In genomic region chr10:108024227-108024626, GRCm38 (mm10) we compare ENCODE assay signal across 30 mouse cellular contexts.
A peak's percentile ranks its signal among the peaks of the same experiment; 100 is the strongest.
DNase-seq lines count a peak whose midpoint lies in the region; ATAC-seq and TF ChIP-seq lines count a peak whose summit lies in the region.
"Had no signal": no experiment of that assay in that cellular context is flagged by ENCODE, and none has a peak within 500 bp of the region (broad histone marks: within the 10 kb centered on the region; RNA-seq: fewer than 3 reads in every experiment).

No protein-coding gene starts in this region.

- no peaks in the 10 kb centered on the region for H3K79me2 ChIP-seq in heart, adult 2 months (replicated peaks; ENCODE audit: control insufficient read depth, insufficient read depth, low read length)

- DNase-seq in heart, adult 18-20 months, result no peak
- DNase-seq in heart, postnatal 25 days (ENCODE audit: low spot score), result no peak
- DNase-seq in heart, postnatal 4 days, result peak; percentile 7
- no peak for DNase-seq in heart, adult 2 months
- DNase-seq in MN1 (ENCODE audit: low spot score), result peak; percentile 51
- DNase-seq in left cerebral cortex, adult 8-10 months (ENCODE audit: low spot score in 2 of 2), result no peak
- DNase-seq: adrenal gland, adult 2 months; adrenal gland, postnatal 14 days; B cell, adult 2 months; cerebellum, adult 11 months; cerebellum, adult 8-10 months; cerebellum, postnatal 10 days; cerebellum, postnatal 36 days; embryo, embryonic 11 days; gastrocnemius, postnatal 25 days; kidney, adult 18-20 months; kidney, adult 9 months had no signal

- no peak overlapping the region for H3K4me3 ChIP-seq in heart, embryonic 11.5 days (ENCODE audit: low read depth, low read length)
- no peak overlapping the region for H3K4me3 ChIP-seq in heart, embryonic 14.5 days (ENCODE audit: control insufficient read depth in 1 of 2, insufficient read depth in 1 of 2, low read depth in 1 of 2, low read length in 2 of 2)
- no peak overlapping the region for H3K4me3 ChIP-seq in heart, adult 2 months
- H3K4me3 ChIP-seq: embryonic facial prominence, embryonic 10.5 days; embryonic facial prominence, embryonic 13.5 days; erythroblast, embryonic 14.5 days; forebrain, embryonic 12.5 days; forebrain, embryonic 15.5 days had no signal

- no peak overlapping the region for H3K4me2 ChIP-seq in heart, embryonic 11.5 days
- H3K4me2 ChIP-seq in heart, embryonic 14.5 days (ENCODE audit: low read length), result no peak overlapping the region
- H3K4me2 ChIP-seq: embryonic facial prominence, embryonic 13.5 days; forebrain, embryonic 12.5 days; forebrain, embryonic 15.5 days; hindbrain, embryonic 14.5 days had no signal

- no peaks in the 10 kb centered on the region for H3K9me3 ChIP-seq in heart, embryonic 11.5 days (replicated peaks; ENCODE audit: control insufficient read depth, low read length)
- H3K9me3 ChIP-seq in heart, embryonic 14.5 days (ENCODE audit: control insufficient read depth, low read length), result no peaks in the 10 kb centered on the region
- H3K9me3 ChIP-seq: embryonic facial prominence, embryonic 10.5 days; embryonic facial prominence, embryonic 13.5 days; forebrain, embryonic 12.5 days; forebrain, embryonic 15.5 days; G1E had no signal

- no peak for TF ChIP-seq POLR2A in heart, adult 2 months (IDR thresholded peaks at IDR 0.05; ENCODE audit: insufficient read depth, low read depth, low read length)

- intact Hi-C loops in heart, postnatal 25 days (cut with DNase I), result no loop called here
- intact Hi-C loops in heart, adult 2 months (cut with DNase I), result no loop called here

- H3K27me3 ChIP-seq in heart, embryonic 11.5 days (ENCODE audit: control insufficient read depth, insufficient read depth, low read length), result no peaks in the 10 kb centered on the region
- no peaks in the 10 kb centered on the region for H3K27me3 ChIP-seq in heart, embryonic 14.5 days (ENCODE audit: control insufficient read depth, insufficient read depth, low read length)
- no peaks in the 10 kb centered on the region for H3K27me3 ChIP-seq in heart, adult 2 months (ENCODE audit: control insufficient read depth, insufficient read depth, low read length)
- H3K27me3 ChIP-seq: CH12.LX; embryonic facial prominence, embryonic 13.5 days; forebrain, embryonic 12.5 days; forebrain, embryonic 15.5 days had no signal

- peak overlapping the region; percentile 47; the same call in 1 of the 2 replicates for H3K27ac ChIP-seq in heart, embryonic 11.5 days (ENCODE audit: low read depth, low read length)
- H3K27ac ChIP-seq in heart, embryonic 14.5 days (replicated peaks in 1 of 2; ENCODE audit: control insufficient read depth in 1 of 2, insufficient read depth in 1 of 2, low read depth in 2 of 2, low read length in 2 of 2), result peak overlapping the region; percentile 53 to 66; a peak in 3 of 4 replicates
- H3K27ac ChIP-seq in heart, adult 2 months, result no peak overlapping the region
- H3K27ac ChIP-seq: embryonic facial prominence, embryonic 10.5 days; embryonic facial prominence, embryonic 13.5 days; forebrain, embryonic 12.5 days; forebrain, embryonic 15.5 days; hindbrain, embryonic 14.5 days; hindbrain, postnatal 0 days had no signal

- no peak overlapping the region for H3K9ac ChIP-seq in heart, embryonic 11.5 days (ENCODE audit: low read depth, low read length)
- H3K9ac ChIP-seq in heart, embryonic 14.5 days (ENCODE audit: low read length), result no peak overlapping the region
- H3K9ac ChIP-seq in heart, adult 2 months (ENCODE audit: low read depth, low read length), result no peak overlapping the region
- H3K9ac ChIP-seq: embryonic facial prominence, embryonic 13.5 days; forebrain, embryonic 12.5 days; forebrain, embryonic 15.5 days; hindbrain, embryonic 14.5 days had no signal

- no peaks in the 10 kb centered on the region for H3K4me1 ChIP-seq in heart, embryonic 11.5 days (ENCODE audit: control insufficient read depth, insufficient read depth, low read length)
- no peaks in the 10 kb centered on the region for H3K4me1 ChIP-seq in heart, embryonic 14.5 days (ENCODE audit: control insufficient read depth in 2 of 2, insufficient read depth in 2 of 2, low read length in 2 of 2)
- H3K4me1 ChIP-seq in heart, adult 2 months (ENCODE audit: control insufficient read depth, insufficient read depth, low read length), result no peaks in the 10 kb centered on the region
- H3K4me1 ChIP-seq: embryonic facial prominence, embryonic 10.5 days; embryonic facial prominence, embryonic 13.5 days; forebrain, embryonic 12.5 days; forebrain, embryonic 15.5 days had no signal

- H3K36me3 ChIP-seq in heart, embryonic 11.5 days (ENCODE audit: control insufficient read depth, insufficient read depth, low read length), result no peaks in the 10 kb centered on the region
- no peaks in the 10 kb centered on the region for H3K36me3 ChIP-seq in heart, embryonic 14.5 days (ENCODE audit: control insufficient read depth, insufficient read depth, low read length)
- H3K36me3 ChIP-seq in heart, adult 2 months (ENCODE audit: control insufficient read depth, insufficient read depth, low read length), result no peaks in the 10 kb centered on the region
- H3K36me3 ChIP-seq: embryonic facial prominence, embryonic 10.5 days; embryonic facial prominence, embryonic 13.5 days; forebrain, embryonic 12.5 days; forebrain, embryonic 15.5 days; G1E had no signal

- ATAC-seq in heart, embryonic 11.5 days (replicated peaks; ENCODE audit: insufficient number of reproducible peaks, low FRiP score, low TSS enrichment), result peak; percentile 49; the same call in 1 of the 2 replicates
- peak; percentile 61; the same call in 1 of the 2 replicates for ATAC-seq in heart, embryonic 14.5 days (ENCODE audit: insufficient number of reproducible peaks, insufficient read depth, low FRiP score, low read depth)
- ATAC-seq: forebrain, embryonic 15.5 days; hindbrain, postnatal 0 days; inflammation-experienced regulatory T-cells, adult 6 months; intestine, embryonic 16.5 days had no signal

- TF ChIP-seq EP300 in heart, adult 2 months (IDR thresholded peaks at IDR 0.05; ENCODE audit: insufficient read depth, low read depth, low read length), result no peak

- WGBS in heart, embryonic 11.5 days (ENCODE audit: insufficient replicate concordance), result 38% methylated on average over 6 of the region's 6 CpGs
- WGBS in heart, embryonic 14.5 days, result 29% methylated on average over 6 of the region's 6 CpGs
- WGBS in heart, adult 2 months, result 42% methylated on average over 6 of the region's 6 CpGs

- no peak for TF ChIP-seq CTCF in heart, adult 2 months (IDR thresholded peaks at IDR 0.05)

Comparison
In these comparisons a context has a peak if more than half of its experiments do, and no peak if none do; other contexts are left out.
1. DNase-seq: peak in heart, postnatal 4 days (single experiment) and MN1 (single experiment); none in heart, adult 18-20 months (0 of 2), heart, postnatal 25 days (single experiment), heart, adult 2 months (0 of 2) and left cerebral cortex, adult 8-10 months (0 of 2).